Mouse (Mus musculus) G1E (cell line): ENCODE results near the gene Mettl7a1.

ENCODE experiments used
- CTCF ChIP-seq: IDR thresholded peaks from 2 replicates; pipeline ENCODE4 v1.5.1; 2012; ENCODE audit warnings: low read depth, low read length, inconsistent platforms, mixed read lengths
- GATA1 ChIP-seq: IDR thresholded peaks from 2 replicates; pipeline ENCODE4 v1.6.1; 2012; ENCODE audit warnings: borderline replicate concordance, low read length, inconsistent platforms, mixed read lengths
- TAL1 ChIP-seq: conservative IDR thresholded peaks from 2 replicates; pipeline ENCODE4 v1.6.1; 2012; ENCODE audit warnings: low read depth, low read length, inconsistent platforms, mixed read lengths

DNA sequence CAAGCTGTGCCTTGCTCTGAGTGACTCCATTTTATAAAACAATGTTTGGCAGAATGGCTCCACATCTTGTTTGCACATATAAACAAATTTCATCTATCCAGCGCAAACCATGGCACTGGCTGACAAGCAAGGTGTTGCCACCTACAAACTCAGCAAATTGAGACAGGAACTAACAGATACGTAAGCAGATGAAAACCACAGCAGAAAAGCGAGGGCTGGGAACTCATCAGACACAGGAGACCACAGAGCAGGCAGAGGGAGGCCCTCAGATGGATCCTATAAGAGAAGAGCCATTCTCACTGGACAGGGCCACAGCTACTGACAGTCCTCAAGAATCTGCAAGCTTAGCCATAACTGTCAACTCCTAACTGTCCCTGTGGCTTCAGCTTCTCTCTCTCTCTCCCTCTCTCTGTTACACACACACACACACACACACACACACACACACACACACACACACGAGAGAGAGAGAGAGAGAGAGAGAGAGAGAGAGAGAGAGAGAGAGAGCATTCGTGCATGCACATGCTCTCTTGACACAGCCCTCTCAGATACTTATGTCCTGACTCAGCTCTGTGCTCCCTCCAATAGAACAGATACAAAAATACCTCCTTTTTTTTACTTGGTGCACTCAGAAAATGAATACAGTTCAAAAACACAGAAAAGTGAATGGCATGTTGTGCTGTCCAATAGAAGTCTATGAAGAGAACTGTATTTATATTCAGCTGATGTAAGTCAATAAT, 38.2 kb upstream of the Mettl7a1 start:
- TF ChIP-seq TAL1: no peak
- TF ChIP-seq GATA1: no peak
- no peak for TF ChIP-seq CTCF
